Mouse (Mus musculus): ENCODE measurements around the gene Hmgcr.

Hmgcr gene

DNA sequence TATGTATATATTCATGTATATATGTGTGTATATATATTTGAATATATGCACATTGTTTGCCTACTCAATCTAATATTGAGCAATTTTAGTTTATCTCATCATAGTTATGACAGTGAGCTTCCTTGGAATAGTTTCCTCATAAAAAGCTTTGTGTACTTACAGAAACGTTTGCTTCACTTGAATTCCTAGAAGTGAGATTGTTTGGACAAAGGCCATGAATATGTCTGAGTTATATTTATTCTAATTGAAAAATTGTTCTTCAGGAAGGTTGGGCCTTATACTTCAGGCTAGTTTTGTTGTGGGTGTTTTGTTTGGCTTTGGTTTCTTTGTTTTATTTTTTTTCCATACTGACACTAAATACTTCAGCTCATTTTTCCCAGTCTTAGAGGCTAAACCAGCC is 49.8 kb downstream of the Hmgcr start:
- no peak for TF ChIP-seq GATA4 (IDR thresholded peaks at IDR 0.05; ENCODE audit: insufficient replicate concordance, low read length)

DNA sequence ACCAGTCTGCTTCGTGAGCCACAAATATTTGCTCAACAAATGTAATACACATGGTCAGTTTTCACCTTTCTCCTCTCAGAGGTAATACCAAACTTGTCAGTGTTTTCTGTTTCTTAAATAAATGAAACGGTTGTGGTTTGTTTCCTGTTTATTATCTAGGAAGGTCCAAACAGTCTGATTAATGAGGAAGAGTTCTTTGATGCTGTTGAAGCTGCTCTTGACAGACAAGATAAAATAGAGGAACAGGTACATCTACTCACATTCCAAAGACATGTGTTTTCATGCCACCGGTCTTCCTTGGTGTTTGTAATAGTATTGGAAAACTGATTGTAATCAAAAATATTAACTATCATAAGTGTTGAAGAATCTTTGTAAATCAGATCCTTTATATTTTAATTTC is 56.1 kb downstream of the Hmgcr start:
- TF ChIP-seq GATA4 (IDR thresholded peaks at IDR 0.05; ENCODE audit: insufficient replicate concordance, low read length): no peak

DNA sequence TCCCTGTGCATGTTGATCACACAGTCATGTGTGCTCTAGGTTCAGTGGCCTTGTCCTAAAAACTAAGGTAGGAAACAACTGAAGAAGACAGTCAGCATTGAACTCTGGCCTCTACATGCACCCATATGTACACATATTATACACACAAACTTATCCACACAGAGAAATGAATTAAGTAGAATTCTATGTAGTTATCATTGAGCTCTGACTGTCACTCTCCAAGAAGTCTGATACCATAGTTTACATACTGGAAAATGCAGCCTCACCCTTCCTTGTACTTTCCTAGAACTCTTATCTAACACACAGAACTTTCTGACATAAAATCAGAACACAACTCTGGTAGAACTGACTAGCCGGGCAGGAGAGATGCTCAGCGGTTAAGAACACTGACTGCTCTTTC is 66.5 kb downstream of the Hmgcr start:
- TF ChIP-seq GATA4 (IDR thresholded peaks at IDR 0.05; ENCODE audit: insufficient replicate concordance, low read length): no peak

GRCm38 (mm10) chr13:96599182-96599581 is 71.6 kb downstream of the Hmgcr start:
- TF ChIP-seq GATA4 (IDR thresholded peaks at IDR 0.05; ENCODE audit: insufficient replicate concordance, low read length): no peak

All from liver, adult (tissue).